Mouse (Mus musculus): ENCODE results near the gene Pdcd5.

Pdcd5 gene

DNA sequence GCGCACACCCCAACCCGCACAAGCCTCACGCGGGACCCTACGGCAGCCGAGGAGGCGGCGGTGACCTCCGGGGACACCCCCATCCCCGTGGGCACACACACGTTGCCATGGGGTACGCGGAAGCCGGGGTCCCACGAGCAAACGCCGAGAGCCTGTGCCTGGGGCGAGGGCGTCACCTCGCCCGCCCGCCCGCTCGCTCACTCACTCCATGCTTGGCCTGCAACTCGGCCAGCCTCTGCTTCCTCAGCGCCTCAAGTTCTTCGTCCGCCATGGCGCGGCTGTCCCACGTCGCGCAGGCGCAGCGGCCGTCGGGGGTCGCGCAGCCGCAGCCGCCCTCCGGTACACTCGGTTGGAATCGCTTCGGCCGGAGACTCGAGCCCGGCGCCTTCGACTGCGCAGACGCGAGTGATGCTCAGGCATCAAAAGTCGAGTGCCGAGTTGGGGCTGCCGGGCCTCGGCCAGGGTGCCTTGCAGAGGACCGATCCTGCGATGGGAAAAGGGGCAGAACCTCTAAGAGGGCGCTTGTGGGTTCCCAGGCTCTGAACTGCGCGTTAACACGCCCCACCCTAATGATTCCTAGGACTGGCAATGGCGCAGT is at the start of gene Pdcd5:
Gene Pdcd5, minus strand, starts transcription at position 421 of the 598 bp plus-strand sequence.
- peak; percentile 92 for DNase-seq (ENCODE audit: low spot score)

DNA sequence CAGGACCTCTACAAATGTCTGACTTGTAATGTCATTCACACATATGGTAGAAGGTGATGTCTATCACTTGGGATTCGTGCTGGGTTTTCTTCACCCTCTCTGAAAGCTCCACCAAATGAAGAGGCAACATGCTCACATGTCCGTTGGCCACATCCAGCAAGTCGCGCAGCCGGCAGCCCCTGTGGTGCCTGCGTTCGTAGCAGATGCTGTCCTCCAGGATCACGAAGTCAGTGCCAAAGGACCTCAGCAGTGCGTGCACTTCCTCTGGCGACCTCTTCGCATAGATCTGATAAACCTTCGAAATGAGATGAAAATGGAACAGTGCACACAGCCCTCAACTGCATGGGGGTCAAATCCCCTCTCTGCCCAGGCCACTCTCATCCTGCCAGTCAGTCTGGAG is 45.3 kb upstream of the Pdcd5 start:
- DNase-seq (ENCODE audit: low spot score) = no peak

DNA sequence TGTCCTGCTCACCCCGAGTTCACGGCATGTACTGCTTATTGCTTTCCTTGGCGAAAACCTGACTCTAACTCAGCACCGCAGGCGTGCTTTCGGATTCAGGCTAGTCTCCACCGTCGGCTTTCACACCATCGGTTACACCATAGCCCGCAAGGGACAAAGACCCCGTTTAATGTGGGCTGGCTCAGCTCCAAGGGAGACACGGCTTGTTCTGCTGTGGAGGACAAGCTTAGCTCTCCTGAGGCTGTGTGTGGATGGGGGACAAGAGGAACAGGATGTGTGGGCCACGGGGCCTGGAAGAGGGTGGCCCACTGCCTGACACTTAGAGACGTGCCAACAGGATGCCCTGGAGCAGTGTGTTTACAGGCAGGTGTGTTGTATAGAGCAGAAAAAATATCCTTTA is 44.8 kb upstream of the Pdcd5 start:
- DNase-seq (ENCODE audit: low spot score) = no peak

DNA sequence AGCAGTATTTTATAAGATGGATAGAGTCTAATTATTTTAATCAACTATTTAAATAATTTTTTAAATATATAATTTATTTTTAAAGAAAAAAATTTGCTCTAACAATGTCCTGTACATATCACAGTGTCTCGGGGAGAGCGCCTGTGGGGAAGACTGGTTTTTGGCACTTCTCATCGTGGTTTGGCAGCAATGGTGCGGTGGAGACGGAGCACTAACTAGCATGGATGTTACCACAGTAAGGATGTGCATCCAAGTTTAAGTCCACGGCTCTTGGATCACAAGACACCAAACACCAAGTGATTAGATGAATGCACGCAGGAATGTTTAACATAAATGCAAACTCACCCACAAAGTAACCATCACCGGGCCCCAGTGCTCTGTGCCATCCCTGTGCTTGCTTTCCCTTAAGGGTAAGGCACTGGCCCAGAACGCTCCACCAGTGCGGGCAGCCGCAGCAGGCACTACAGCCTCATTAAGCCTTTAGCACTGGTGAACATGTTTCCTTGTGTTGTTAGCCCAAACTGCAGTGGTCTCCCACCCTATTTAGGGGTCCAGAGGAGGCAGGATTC is 41.5 kb upstream of the Pdcd5 start:
- no peak for DNase-seq (ENCODE audit: low spot score)

DNA sequence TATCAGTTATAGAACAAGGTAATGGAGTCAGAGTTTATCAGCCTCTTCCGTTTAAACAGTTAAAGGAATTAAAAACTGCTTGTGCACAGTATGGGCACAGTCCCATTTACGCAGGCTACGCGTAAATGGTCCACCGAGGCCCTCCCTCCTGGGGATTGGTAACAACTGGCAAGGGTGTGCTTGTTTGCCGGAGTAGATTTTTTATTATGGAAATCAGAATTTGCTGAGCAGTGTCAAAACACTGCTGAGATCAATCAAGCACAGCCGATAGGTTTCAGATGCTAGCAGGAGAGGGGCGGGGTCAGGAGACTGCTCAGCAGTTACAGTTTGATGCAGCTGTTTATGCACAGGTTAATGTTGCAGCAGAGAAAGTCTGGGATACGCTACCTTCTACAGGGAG is 41.0 kb upstream of the Pdcd5 start:
- DNase-seq (ENCODE audit: low spot score) = no peak

DNA sequence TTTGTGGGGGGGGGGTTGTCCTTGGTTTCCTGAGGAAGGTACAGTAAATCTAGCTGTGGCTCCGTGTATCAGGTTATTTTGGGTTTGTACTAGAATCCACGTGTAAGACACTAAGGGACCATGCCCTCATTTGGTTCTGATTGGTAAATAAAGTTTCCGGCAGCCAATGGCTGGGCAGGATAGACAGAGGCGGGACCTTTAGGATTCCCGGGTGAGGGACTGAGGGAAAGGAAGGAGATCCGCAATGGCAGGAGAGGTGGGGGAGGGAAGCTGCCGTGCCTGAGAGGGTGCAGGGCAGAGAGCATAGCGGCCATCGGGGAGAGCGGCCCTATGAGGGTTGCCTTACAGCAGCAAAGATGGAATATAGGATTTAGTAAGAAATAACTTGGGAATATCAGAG is 39.9 kb upstream of the Pdcd5 start:
- DNase-seq (ENCODE audit: low spot score) = no peak

DNA sequence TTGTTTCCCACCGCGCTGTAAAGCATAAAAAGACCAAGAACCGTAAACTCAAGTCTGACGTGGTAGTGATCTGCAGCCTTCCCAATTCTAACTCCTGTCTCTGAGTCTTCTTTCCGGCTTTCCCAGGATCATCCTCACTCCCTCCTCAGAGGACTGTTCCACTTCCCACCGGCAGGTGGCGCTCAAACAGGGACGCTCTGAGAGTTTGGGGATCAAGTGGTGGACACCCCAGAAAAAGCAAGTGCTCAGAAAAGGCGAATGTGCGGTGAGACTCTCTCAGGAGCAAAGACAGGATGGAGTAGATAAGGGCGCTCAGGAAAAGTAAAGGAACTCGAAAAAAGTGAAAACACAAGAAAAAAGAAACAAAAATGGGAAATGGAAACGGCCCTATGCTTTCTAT is 39.4 kb upstream of the Pdcd5 start:
- peak; percentile 44 for DNase-seq (ENCODE audit: low spot score)

DNA sequence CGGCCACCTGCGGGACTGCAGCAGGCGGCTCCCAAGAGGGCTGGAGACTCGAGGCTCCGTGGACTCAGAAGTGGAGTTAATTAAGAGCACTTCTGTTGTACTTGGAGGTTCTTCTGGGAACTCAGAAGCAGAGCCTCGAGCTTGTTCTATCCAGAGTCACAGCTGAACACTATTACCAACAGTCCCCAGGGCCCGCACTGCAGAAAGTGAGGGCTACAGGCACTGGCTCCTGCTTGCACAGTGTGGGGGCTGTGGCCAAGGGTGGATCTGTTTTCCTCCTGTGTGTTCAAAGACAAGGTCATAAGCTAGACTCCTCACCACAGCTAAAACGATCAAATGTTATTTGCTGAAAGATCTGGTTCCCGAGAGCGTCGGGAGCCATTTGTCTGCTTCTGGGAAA is 38.9 kb upstream of the Pdcd5 start:
- no peak for DNase-seq (ENCODE audit: low spot score)

DNA sequence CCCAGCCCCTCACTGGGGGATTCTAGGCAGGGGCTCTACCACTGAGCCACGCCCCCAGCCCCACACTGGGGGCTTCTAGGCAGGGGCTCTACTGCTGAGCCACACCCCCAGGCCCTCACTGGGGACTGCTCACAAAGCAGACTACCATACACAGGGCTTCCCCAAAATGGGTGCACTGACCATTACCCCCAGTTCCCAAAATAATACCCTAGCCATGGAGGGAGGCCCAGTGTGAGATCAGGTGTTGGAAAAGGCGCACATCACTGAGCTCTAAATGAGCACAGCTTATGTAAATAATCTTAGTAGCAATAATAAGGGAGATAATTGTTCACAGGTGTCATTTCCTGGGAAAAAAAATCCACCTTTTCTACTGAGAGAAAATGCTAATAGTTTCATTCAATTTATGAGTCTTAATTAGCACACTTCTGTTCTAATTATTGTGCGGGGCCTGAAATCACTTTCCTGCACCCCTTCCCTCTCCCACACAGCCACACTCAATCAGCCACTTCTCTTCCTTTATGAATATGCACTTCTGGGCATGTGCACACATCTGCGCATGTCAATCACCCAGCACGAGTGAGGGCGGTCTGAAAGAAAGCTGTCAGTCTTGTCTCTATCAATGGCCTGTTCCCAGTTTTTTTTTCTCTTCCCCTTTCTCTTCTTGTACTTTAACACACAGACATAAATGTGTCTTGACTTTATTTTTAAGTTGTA is 36.2 kb upstream of the Pdcd5 start:
- no peak for DNase-seq (ENCODE audit: low spot score)

DNA sequence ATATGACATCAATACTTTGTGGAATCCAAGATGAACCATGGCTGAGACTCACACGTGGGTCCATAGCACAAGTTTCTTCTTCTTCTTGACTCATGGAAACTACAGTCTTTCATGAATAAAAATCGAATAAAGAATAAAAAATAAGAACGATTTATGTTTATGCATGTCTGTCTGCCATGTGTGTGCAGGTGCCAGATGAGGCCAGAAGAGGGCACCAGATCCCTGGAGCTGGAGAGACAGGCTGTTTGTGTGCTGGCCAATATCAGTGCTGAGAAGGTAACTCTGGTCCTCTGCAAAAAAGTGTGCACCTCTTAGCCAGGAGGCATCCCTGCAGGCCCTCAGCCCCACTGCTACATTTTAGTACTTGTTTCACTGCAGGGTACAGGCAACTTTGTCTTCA is 34.2 kb upstream of the Pdcd5 start:
- no peak for DNase-seq (ENCODE audit: low spot score)

DNA sequence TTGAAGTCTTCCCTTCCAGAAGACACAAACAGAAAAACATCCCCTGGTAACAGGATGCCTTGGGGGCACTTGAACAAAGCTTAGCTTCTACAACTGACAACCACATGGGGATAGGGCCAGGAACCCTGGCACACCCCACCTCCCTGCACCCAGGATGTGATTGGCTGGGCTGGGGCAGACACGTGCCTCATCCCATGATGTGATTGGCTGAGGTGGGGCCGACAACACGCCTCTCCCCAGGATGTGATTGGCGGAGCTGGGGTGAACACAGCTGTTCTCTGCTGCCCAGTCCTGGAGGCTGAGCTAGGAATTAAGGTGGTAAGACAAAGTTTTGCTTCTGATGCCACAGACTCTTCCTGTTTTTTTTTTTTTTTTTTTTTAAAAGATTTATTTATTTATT is 31.7 kb upstream of the Pdcd5 start:
- no peak for DNase-seq (ENCODE audit: low spot score)

DNA sequence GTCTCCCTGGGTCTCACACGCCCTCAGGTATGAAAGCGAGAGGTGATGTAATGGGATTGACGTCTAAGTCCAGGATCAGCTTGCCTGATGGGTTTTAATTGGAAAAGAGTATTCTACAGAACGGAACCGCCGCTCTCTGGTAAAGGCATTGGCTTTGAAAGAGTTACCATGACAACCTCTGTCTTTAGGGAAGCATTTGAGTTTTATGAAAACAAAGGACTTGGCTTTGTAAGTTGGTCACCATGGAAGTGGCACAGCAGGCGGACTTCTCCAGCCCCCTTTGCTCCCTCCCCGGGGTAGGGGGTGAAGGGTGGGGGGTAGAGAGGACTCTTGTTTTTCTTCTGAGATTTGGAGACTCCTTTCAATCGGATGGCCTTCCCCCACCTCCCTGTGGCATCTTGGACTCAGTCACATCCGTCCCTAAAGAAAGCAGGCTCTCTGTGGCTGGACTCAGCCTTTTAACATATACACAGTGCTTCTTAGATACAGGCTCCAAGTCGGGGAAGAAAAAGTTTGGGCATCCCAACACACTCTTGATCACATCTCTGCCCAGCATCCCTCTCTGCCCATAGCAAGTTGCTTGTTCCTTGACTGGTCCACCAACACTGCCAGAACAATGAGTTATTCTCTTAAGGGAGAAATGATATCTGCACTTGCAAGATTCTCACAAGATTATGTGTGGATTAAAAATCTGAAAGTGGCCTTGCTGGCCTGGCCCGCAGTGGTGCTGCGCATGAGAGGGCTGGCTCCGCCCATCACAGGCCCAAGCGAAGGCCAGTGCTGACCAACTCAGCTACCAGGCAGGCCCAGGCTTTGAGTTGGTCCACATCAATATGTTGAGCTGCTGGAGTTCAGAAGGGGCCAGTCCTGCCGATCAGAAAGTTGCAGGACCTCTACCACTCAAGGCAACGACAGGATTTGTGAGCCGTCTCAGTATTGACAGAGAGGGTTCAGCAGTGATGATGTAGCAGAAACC is 21.0 kb upstream of the Pdcd5 start:
- no peak for DNase-seq (ENCODE audit: low spot score)

DNA sequence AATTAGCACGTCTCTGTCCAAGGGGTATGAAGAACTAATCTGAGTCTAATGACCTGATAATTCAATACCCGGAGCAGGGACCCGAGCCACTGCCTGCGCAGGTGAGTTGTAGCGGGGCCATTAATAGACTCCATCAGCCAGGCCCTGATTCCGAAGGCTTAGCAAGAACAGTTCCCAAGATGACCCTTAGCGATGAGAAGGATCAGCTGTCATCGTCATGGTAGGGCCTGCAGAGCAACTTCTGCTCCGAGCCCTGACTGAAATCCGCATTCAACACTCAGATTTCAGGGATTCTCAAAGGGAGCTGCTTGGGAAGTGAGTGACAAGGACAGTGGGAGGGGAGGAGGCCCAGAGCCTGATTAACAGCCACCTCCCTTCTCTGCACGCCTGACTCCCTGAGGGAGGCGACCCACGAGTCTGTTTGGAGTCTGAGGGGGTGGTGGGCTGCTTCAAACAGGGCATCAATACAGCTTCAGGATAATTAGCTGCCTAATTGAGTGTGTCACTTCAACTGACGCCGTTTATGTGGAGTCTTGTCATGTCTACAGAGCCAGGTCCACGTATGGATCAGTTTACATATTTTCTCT is 16.6 kb upstream of the Pdcd5 start:
- DNase-seq (ENCODE audit: low spot score) = no peak

DNA sequence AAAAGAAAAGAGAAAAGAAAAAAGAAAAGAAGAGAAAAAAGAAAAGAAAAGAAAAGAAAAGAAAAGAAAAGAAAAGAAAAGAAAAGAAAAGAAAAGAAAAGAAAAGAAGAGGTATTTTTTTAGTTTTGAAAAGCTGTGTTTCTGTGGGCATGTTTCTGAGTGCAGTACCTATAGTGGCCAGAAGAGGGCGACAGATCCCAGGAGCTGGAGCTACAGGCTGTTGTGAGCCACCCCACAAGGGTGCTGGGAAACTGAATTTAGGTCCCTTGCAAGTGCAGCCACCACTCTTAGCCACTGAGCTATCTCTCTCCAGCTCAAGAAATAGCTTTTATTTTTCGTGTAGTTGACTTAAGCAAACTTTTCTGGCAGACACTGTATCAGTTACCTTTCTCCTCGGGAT is 11.9 kb upstream of the Pdcd5 start:
- peak; percentile 54 for DNase-seq (ENCODE audit: low spot score)

DNA sequence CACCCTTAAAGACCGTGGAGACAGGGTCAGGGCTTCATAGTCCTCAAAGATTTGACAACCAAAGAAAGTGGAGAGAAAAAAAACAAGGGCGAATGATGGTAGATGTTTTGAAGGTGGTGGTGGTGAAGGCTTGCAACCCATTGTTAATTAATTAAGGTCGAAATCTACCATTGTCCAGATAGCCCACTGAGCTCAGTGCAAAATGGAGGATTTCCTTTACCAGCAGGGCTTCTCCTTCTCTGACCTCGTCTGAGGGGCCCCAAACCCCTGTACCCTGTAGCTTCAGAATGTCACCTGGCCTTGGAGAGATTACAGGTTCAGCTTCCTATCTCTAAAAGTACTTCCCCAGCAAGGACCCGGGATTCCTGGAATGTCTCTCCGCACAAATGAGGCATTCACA is 10.5 kb upstream of the Pdcd5 start:
- DNase-seq (ENCODE audit: low spot score) = no peak

DNA sequence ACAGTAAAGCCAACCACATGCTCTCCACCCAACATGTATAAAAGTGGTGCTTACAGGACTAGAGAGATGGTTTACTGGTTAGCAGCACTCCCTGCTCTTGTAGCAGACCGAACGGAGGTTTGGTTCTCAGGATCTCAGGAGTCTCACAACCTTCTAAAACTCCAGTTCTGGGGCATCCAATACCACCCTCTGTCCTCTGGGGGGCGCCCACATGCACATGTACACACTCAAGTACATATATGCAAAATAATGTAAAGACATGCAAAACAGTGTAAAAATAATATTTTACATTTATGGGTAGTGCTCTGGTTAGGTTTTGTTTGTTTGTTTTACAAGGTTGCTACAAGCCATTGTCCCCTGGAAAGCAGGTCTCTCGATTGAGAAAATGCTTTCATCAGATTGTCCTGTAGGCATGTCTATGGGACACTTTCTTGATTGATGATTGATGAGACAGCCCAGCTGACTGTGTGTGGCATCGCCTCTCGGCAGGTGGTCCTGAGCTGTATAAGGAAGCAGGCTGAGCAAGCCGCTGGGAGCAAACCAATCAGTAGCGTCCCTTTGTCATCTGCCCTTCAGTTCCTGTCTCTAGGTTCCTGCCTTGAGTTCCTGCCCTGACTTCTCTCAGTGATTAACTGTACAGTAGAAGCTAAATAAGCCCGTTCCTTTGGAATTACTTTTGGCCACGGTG is 4.4 kb upstream of the Pdcd5 start:
- DNase-seq (ENCODE audit: low spot score) = no peak

DNA sequence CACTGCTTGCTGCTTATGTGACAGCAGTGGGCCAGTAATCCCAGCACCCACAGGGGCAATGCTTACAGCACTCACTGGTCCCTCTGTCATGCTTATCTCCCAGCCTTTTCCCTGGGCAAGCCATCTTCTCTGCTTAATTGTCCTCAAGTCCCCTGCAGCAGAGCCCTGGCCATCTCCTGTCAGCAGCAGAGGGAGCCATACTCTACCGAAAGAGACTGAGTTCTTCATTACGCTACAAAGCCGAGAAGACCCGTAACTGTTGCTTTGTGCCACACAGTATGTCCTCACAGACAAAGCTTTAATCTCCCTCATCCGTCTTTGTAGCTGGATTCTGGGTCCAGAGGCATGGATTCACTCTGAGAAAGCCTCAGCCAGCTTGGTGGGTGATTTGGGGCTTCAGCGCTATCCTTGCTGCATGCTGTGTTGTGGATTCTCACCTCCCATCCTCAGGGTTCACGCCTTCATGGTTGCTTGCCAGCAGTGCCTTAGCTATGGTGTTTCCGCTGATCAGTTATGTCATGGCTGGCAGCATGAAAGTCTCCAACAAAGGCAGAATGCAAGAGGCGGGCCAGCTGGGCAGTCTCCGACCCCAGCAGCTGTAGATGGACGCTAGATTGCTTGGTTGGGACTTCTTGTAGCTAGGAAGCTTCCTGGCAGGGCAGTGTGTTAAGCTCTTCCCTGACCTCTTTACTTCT is 3.5 kb upstream of the Pdcd5 start:
- DNase-seq (ENCODE audit: low spot score) = no peak

DNA sequence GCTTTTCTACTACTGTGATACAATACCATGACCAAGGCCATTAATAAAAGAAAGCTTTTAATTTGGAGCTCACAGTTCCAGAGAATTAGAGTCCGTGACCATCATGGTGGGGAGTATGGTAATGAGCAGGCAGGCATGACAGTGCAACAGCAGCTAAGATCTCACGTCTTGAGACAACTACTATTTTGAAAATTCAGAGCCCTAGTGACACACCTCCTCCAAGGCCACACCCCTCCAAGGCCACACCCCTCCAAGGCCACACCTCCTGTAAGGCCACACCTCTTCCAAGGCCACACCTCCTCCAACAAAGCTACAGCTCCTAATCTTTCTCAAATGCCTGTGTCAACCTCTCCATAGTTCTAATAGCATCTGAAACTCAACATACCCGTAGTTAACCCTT is 1.8 kb upstream of the Pdcd5 start:
- DNase-seq (ENCODE audit: low spot score) = peak; percentile 81

DNA sequence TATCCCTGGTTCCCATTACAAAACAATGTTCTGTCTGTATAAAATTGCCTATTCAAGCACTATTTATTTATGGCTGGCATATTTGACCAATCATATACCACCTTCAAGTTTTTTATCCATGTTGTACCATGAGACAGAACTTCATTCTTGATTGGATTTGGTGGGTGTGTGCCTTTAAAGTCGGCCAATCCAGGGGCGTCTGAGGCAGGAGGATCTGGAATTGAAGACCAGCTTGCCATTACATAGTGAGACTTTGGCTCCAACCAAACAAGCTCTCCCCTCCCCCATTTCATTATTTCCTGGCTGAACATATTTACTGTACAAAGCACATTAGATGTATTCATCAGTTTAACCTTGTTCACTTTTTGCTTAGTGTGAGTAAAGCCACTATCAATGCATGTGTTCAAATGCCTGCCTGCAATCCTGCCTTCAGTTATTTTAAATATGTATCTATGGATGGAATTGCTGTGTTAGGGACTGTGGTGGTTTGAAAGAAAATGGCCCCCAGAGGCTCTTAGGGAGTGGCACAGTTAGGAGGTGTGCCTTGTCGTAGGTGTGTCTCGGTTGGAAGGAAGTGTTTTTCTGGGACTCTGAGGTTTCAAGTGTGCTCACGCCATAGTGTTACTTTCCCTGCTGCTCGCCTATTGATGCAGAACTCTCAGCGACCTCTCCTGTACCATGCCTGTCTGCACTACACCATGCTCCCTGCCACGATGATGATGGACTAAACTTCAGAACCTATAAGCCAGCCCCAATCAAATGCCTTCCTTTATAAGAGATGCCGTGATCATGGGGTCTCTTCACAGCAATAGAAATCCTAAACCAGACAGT is 1.1 kb upstream of the Pdcd5 start:
- DNase-seq (ENCODE audit: low spot score) = peak; percentile 16
